Mouse (Mus musculus): ENCODE results near the gene Metrn.

Gene Metrn

DNA sequence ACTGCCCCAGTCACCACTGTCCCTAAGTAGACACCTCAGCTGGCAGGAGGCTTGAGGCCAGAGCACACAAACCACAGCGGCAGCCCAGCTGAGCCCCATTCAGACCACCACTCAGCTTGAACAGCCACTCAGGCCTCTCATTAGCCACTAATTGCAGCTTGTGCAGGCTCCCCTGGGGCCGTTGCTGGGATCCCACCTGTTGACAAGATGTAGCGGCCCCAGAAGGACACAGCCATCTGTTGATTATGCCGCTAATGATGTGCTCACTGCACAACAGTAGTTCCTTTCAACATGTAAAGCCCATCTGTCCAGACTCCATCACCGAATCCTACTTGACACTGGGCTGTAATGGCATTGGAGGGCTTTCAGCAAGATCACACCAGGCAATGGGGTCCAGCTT is 31.1 kb downstream of the Metrn start:
- no peak for DNase-seq (ENCODE audit: low spot score)

DNA sequence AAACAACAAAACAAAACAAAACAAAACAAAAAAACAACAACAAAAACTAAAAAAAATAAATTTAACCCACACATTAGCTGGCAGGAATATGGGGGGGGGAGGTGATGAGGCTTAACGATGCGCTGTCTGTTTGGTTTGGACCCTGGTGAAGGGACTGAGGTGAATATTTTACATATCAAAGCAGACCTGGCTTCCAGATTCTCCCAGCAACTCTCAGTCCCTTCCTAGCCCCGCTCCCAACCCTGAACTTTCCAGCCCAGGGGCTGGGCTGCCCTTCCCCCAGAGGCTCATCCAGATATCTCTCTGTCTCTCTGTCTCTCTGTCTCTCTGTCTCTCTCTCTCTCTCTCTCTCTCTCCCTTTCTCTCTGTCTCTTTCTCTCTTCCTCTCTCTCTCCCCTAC is 34.3 kb downstream of the Metrn start:
- DNase-seq (ENCODE audit: low spot score) = no peak

DNA sequence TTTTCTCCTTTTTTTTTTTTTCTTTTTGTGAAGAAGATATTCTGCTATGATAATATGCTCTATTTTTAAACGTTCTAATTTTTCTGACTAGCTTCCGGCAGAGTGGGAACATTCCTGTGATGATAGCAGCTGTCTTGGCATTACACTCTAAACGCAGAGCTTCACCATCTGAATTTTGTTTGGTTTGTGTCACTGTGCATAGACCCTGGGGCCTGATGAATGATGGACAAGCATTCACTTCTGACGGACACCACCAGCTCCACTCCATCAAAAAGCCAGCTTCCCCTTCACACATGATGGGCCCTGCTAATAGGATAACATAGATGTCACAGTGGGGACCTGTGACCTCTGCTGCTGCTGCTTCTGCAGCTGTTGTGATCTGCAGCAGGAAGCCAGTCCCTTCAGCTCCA is 35.4 kb downstream of the Metrn start:
- no peak for DNase-seq (ENCODE audit: low spot score)

DNA sequence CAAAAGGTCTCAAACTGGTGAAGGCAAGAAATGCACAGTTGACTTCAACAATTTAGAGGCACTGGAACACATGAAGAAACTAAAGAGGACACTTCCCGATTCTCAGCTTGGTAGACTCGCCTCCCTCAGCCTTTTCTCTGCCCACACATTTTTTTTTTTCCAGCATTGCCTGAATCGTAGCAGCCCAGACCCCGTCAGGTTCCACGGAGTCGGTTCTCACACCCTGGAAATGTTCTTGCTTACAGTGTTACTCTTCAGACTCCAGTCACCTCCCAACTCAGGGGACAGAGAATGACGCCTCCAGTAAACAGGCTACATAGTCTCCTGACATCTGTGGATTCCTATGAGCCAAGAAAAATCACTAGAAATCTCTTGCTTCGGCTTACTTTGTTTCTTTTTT is 36.8 kb downstream of the Metrn start:
- no peak for DNase-seq (ENCODE audit: low spot score)

DNA sequence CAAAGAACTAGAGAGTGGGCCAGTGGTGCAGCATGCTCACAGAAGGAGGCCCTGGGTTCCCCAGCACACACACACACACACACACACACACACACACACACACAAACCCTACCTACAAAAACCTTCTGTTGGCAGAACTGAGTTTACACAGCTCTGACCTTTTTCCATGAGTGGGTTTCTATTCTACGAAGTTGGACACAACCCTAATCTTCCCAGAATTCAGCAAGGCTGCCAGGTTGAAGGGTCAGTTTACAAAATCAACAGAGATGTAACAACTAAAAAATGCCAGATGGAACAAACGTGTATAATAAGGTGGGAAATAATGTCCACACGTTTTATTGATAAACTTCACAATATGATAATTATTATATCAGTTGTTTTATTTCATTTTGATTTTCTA is 39.2 kb downstream of the Metrn start:
- DNase-seq (ENCODE audit: low spot score) = no peak

DNA sequence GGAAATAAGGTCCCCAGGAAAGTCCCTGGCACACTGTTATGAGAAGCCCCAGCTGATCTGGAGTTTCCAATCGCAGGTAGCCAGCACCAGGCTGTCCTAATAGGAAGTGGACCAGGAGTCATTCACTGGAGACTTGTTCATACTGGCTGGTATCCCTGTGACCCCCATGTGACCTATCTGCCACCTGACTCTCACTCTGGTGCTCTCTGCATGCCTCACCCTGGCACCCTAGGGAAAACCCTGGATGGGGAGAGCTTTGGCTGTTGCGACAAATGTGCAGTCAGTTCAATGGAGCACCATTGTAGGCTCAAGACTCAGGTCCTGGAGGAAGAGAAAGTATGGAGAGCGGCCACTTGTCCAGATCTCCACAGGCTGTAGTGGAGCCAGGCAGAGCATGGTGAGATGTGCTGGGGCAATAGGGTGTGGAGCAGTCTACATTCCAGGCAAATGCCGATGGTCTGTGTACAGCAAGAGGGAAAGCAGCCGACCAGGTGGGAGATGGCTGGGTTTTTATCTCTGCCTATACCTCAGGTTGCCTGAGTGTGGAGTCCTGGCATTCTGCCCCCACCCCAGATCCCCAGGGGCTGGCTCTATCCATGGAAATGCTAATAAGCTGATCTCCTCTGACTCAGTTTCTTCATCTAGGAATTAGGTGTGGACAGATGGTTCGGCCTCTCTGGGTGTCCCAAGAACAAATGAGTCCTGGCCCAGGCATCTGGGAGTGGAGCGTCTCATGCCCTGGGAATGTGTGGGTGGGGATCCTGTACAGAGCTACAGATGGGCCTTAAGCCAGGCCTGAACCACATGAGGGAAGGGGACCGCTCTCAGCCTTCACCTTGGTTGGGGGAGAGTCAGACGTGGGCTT is 40.3 kb downstream of the Metrn start:
- no peak for DNase-seq (ENCODE audit: low spot score)

DNA sequence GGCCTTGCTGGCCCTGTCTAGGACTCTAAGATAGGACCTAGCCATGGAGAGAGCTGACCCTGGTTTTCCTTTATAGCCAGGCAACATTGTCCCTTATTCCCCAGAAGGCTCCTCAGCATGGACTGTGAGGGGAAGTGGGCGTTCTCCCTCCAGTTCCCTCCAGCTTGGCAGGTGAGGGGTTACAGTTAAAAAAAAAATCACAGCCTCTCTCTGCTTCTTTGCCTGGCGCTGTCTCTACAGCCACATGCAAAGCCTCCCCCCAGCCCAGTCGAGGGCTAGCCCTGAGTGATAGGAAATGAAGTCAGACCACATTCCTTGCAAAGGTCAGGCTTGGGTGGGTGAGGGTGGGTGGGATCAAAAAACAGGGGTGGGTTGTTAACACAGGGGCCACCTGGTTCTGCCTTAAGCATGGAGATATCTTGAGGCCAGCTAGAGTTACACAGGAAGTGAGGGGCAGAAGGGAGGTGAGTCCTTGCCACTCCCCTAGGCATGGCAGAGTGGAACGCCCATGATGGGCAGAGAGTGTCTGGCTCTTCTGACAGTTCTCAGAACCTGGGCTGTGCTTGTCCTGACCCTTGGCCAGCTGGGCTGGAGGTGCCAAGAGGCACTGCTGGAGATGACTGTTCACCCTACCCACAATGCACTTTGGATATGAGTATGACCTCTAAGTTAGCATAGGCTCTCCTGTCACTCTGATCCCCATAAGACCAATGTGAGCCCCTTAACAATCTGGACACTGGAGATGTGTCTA is 41.1 kb downstream of the Metrn start:
- no peak for DNase-seq (ENCODE audit: low spot score)

DNA sequence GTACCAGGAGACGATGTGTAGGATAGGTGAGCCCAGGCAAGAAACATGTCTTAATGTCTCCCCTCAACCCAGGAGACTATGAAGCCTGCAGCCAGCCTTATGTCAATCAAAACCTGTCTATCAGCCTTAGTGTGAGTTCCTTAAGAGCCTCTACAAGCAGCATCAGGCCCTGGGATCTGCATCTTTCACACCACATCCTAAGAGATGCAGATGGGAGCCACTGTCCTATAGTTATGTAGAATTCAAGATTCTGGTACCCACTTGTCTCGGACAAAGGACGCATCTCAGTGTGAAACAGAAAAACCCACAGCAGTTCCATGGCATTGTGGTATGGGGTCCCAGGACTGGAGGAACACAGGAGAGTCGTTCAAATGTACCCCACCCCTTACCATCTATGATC is 41.9 kb downstream of the Metrn start:
- no peak for DNase-seq (ENCODE audit: low spot score)

DNA sequence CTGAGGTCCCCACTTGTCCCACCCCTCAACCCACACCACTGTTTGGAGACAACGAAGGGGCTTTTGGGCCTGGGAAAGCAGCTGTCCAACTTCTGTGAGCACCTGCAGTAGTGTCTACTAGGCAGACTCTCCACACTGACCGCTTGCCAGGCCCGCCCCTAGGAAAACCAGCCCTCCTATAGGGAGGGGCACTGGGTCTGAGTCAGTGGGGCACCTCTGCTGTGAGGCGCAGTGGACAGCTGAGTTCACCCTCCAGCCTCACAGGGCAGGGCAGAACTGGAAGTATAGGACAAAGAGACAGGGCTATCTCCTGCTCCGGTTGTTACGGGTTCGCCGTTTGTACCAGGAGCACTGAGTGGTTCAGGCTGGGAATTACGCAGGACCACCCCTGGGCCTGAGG is 42.7 kb downstream of the Metrn start, which contains the start of gene Msln:
Msln (minus strand) TSS at position 138 of the 400 bp plus-strand sequence.
- no peak for DNase-seq (ENCODE audit: low spot score)

DNA sequence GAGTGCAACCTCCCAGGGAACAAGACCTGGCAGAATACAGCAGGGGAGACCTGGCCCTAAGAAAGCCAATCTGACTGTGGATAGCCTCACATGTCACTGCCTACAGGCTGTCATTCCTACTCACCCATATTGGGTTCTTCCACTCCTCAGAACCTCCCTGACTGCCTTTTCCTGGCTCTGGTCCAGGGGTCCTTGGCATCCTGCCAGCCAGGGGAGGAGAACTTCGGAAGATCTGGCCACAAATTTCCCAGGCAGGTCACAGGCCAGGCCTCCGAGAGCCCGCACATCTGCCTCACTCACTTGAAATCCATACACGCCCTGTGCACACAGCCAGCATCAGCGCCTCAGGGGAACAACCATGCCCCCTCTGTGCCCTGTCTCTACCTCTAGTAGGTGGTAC is 45.5 kb downstream of the Metrn start:
- DNase-seq (ENCODE audit: low spot score) = peak; percentile 86

DNA sequence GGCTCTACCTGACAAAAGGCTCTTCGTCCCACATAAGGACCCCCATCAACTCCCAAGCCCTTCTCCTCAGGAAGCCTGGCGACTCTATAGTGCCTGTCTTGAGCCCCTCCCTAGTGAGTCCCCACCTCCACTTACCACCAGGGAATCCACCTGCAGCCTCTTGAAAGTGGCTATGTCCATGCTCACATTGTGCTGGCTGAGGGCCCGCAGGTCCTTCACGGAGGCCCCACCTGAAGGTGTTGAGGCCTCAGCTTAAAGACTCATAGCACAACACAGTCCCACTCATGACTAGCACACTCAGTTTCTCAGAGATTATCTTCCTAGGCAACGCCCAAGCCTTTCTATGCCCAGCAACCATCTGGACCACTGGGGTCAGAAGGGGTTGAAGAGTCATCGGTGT is 47.6 kb downstream of the Metrn start:
- DNase-seq (ENCODE audit: low spot score) = no peak

DNA sequence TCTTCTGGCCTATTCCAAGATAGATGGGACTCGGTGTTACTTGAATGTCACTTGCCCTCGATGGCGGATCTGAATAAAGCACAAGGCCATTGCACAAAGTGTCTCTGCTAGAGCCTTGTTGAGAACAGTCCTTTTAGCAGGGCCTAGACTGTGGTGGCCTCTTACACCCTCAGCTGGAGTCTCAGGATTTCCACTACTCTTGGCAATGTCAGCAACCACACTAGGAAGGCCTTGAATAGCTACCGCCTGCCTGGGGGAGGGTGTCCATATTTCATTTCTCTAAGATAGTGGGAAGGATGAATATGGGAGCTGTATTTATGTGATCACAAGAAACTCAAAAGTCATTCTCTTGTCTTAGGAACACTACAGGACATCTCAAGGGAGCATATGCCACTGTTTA is 48.7 kb downstream of the Metrn start:
- DNase-seq (ENCODE audit: low spot score) = no peak

DNA sequence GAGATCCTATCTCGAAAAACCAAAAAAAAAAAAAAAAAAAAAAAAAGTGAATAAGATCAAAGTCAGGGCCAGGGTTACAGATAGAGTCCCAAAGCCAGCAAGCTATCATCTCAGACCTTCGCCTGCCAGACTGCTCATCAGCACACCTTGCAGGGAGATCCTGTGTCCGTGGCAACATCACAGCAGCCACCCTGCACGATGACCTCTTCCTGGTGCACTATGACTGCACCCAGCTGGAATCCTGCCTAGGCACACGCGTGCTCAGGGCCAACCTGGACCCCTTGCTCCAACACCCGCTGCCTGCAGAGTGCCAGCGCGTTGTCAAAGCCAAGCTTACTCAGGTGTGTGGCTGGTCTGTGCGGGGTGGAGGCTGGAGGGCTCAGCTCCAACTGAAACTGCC is 52.6 kb downstream of the Metrn start:
- DNase-seq (ENCODE audit: low spot score) = no peak

DNA sequence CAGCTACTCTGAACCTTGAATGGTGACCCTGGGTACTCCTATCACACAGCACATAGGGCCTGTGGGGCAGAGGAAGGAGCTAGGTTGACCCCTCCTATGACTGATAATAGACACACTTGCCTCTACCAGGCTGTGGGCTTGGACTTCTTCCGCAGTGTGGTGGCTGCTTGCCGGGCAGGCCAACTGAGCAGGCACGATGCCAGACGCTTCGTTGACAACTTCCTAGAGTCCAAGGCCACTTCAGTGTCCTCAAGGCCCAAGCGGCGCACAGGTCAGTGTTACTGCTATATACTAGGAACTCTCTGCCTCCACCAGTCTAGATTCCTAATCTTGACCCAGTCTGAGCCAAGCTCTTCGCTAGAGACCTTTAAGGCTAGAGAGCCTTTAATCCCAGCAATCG is 53.1 kb downstream of the Metrn start:
- no peak for DNase-seq (ENCODE audit: low spot score)

Data from MN1 (cell line).